9 mouse cellular contexts compared by ENCODE assay signal in genomic region chr8:45844097-45844885, GRCm38 (mm10). TPM values are rescaled to one million over a fixed set of nuclear protein-coding genes. Genes with fewer than 3 reads are reported as not detected.
DNase-seq lines count a peak whose midpoint lies in the region; ATAC-seq and TF ChIP-seq lines count a peak whose summit lies in the region.
"Had no signal": no experiment of that assay in that cellular context is flagged by ENCODE, and none has a peak within 500 bp of the region (broad histone marks: within the 10 kb centered on the region; RNA-seq: fewer than 3 reads in every experiment).

No protein-coding gene starts in this region.

- peaks cover 33% of the 10 kb centered on the region for H3K4me1 ChIP-seq in heart, embryonic 12.5 days (replicated peaks)
- H3K4me1 ChIP-seq in kidney, embryonic 16.5 days (ENCODE audit: insufficient read depth, low read length): peaks cover 11% of the 10 kb centered on the region

- peak; percentile 18; the same call in 1 of the 2 replicates for ATAC-seq in heart, embryonic 12.5 days (ENCODE audit: insufficient number of reproducible peaks, low FRiP score)
- no peak for ATAC-seq in kidney, embryonic 16.5 days (ENCODE audit: low FRiP score, low TSS enrichment)

- H3K27ac ChIP-seq in heart, embryonic 12.5 days (ENCODE audit: poor library complexity, severe bottlenecking): peak overlapping the region; percentile 82
- no peak overlapping the region for H3K27ac ChIP-seq in kidney, embryonic 16.5 days (ENCODE audit: low read length)

- DNase-seq in brain, embryonic 14.5 days (ENCODE audit: low read depth): peak; percentile 97
- peak; percentile 21 for DNase-seq in cerebellum, adult 8-10 months
- DNase-seq in left cerebral cortex, adult 11 months (ENCODE audit: low spot score): peak; percentile 68
- peak; percentile 44 to 65 for DNase-seq in right cerebral cortex, adult 2 months (ENCODE audit: low spot score in 2 of 2)
- DNase-seq in adrenal gland, postnatal 4 days (ENCODE audit: low spot score in 2 of 2): no peak
- no peak for DNase-seq in urinary bladder, adult 18-20 months (ENCODE audit: low spot score in 2 of 2)

- no peaks in the 10 kb centered on the region for H3K36me3 ChIP-seq in heart, embryonic 12.5 days
- H3K36me3 ChIP-seq in kidney, embryonic 16.5 days (ENCODE audit: insufficient read depth, low read length): no peaks in the 10 kb centered on the region

- no peak overlapping the region for H3K4me2 ChIP-seq in heart, embryonic 12.5 days
- no peak overlapping the region for H3K4me2 ChIP-seq in kidney, embryonic 16.5 days (replicated peaks; ENCODE audit: low read depth, low read length)

- WGBS in heart, embryonic 12.5 days: 45% methylated on average over 6 of the region's 6 CpGs
- 74% methylated on average over 6 of the region's 6 CpGs for WGBS in kidney, embryonic 16.5 days

- no peak overlapping the region for H3K9ac ChIP-seq in heart, embryonic 12.5 days
- no peak overlapping the region for H3K9ac ChIP-seq in kidney, embryonic 16.5 days (replicated peaks; ENCODE audit: low read length)

- TF ChIP-seq CTCF in brain, embryonic 14.5 days (IDR thresholded peaks at IDR 0.05; ENCODE audit: borderline replicate concordance, extremely low read depth, insufficient read depth, insufficient read length): no peak

- TF ChIP-seq POLR2A in brain, embryonic 14.5 days (IDR thresholded peaks at IDR 0.05; ENCODE audit: borderline replicate concordance, extremely low read depth, insufficient read depth, insufficient read length, poor library complexity, severe bottlenecking): no peak

- H3K4me3 ChIP-seq in heart, embryonic 12.5 days: no peak overlapping the region
- H3K4me3 ChIP-seq in kidney, embryonic 16.5 days (ENCODE audit: low read length): no peak overlapping the region

- no peaks in the 10 kb centered on the region for H3K9me3 ChIP-seq in heart, embryonic 12.5 days (replicated peaks)
- H3K9me3 ChIP-seq in kidney, embryonic 16.5 days (ENCODE audit: low read length): 0 out of 2 replicates have a peak, but pooled peaks cover 2% of the 10 kb centered on the region

- H3K27me3 ChIP-seq in heart, embryonic 12.5 days (replicated peaks): no peaks in the 10 kb centered on the region
- no peaks in the 10 kb centered on the region for H3K27me3 ChIP-seq in kidney, embryonic 16.5 days (ENCODE audit: insufficient read depth, low read length)

RNA-seq across cellular contexts. Expression of gene Pdlim3, which starts 41.0 kb away (rescaled TPM):
- 13.0 and 14.8 TPM in 2 replicates for polyA plus RNA-seq in brain, embryonic 14.5 days (2012; rRNA removed)
- 336 and 344 TPM in 2 replicates for polyA plus RNA-seq in heart, embryonic 12.5 days (2016; fragmentation: Nextera tagmentation; extraction: Ambion mirVana)
- 15.1 and 31.1 TPM in 2 replicates for polyA plus RNA-seq in kidney, embryonic 16.5 days (2015; fragmentation: Nextera tagmentation; extraction: Ambion mirVana)
- total RNA-seq in adrenal gland, postnatal 4 days (2021): 10 to 100 TPM; 11.0 to 23.2 TPM
- total RNA-seq: hematopoietic stem cell, adult 5-6 weeks had no signal

Comparison
In these comparisons a context has a peak if more than half of its experiments do, and no peak if none do; other contexts are left out.
1. DNase-seq: peak in brain, embryonic 14.5 days (single experiment), cerebellum, adult 8-10 months (single experiment), left cerebral cortex, adult 11 months (single experiment) and right cerebral cortex, adult 2 months (2 of 2); none in adrenal gland, postnatal 4 days (0 of 2) and urinary bladder, adult 18-20 months (0 of 2).
2. RNA of gene Pdlim3, which starts 41.0 kb away (polyA plus RNA-seq): 336 to 344 TPM in heart, embryonic 12.5 days; 15.1 to 31.1 TPM in kidney, embryonic 16.5 days and 13.0 to 14.8 TPM in brain, embryonic 14.5 days; every median in the first group is over 10 times any median in the second.